Mouse (Mus musculus): ENCODE results near the gene Pip4k2c. TPM values are rescaled to one million over a fixed set of nuclear protein-coding genes. Genes with fewer than 3 reads are reported as not detected.
"Not testable (repeated sequence)": the region's sequence is repeated elsewhere in the genome, so short reads cannot be mapped to it uniquely, and the experiment has no call there.

Pip4k2c gene
- total RNA-seq, 4 experiments from 2014 or later = 7.6 to 8.8 (median 8.4) TPM

DNA sequence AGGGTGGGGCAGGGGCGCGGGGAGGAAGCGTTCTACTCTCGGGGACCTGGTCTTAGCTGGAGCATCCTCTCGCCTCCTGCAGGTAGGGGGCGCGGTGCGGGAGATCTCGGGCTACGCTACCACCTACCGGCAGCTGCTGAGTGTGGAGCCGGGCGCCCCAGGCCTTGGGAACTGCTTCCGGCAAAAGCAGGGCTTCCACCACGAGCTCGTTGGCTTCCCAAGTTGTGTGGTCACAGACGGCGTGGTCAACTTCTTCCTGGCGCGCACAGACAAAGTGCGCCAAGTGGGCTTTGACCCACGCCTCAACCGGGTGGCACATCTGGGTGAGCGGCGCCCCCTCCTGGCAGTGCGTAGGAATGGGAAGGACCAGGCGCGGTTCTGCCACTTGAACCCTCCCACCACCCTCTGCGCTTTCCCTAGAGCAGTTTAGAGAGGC lies 40.5 kb downstream of the Pip4k2c start:
- DNase-seq (ENCODE audit: low spot score in 2 of 2) = no peak

GRCm38 (mm10) chr10:127170002-127170401 lies 41.4 kb downstream of the Pip4k2c start:
- DNase-seq (ENCODE audit: low spot score in 2 of 2) = no peak

- DNase-seq (ENCODE audit: low spot score in 2 of 2) = no peak
Observed at GRCm38 (mm10) chr10:127167614-127168192, 43.7 kb downstream of the Pip4k2c start.

- no peak for DNase-seq (ENCODE audit: low spot score in 2 of 2)
Observed at GRCm38 (mm10) chr10:127166771-127167613, 44.4 kb downstream of the Pip4k2c start.

DNA sequence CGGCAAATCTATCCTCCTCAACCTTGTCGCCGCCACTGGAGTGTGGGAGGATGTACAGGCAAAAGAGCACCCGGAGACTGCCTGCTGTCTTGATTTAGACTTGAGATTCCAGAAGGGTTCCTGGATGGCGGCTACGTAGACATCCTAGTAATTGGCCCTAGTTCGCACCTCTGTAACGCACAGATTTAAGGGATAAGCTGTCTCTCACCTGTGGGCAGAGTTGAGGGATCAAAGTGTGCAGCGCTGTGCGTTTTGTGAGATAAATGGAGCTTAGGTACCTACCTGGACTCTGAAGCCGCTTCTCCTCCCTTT lies 45.0 kb downstream of the Pip4k2c start:
- DNase-seq (ENCODE audit: low spot score in 2 of 2) = no peak

- no peak for DNase-seq (ENCODE audit: low spot score in 2 of 2)
Observed at GRCm38 (mm10) chr10:127165654-127166403, 45.6 kb downstream of the Pip4k2c start.

DNA sequence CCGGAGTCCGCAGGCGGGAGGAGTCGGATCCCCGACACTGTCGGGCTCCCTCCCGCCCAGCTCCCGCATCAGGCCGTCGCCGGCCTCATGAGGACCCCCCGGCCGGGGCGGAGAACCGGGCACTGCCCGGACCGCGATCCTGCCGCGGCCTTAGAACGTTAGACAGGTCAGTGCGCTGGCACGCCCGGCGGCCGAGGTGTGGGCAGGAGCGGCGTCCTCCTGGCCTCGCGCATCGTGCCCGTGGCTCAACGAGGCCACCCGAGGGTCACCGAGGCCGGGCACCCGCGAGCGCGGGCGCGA lies 46.1 kb downstream of the Pip4k2c start:
- no peak for DNase-seq (ENCODE audit: low spot score in 2 of 2)

DNA sequence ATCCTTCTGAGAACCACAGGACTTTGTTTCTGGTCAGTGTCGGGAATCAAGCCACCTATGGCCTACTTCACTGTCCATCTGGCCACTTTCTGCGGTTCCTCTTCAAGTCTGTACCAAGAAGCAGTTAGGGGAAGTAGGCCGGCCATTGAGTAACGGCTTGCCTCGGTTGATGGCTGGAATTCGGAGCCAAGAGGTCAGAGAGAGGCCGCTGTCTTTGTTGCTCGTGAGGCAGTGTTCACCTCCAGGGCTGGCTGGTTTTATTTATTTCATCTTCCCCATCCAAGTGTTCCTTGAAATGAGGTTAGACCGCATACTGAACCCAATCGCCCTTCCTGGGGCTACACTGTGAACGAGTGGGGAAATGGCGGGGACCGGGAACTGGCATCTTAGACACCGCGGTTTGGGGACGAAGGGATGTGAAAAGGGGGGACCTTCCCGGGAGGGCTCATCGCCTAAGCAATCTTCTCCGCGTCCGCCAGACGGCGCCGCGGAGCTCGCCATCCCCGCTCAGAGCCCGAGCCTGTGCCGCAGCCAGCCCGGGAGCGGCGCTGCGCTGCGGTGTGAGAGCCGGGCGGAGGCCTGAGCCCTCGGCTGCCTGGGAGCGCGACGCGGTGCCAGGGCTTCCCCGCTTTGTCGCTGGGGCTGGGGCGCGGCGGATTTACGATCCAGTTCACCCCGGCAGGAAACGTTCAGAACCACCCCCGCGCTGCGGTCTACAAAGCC lies 46.6 kb downstream of the Pip4k2c start, which contains the start of gene B4galnt1:
B4galnt1 (plus strand) TSS at position 595 of the 723 bp plus-strand sequence.
- DNase-seq (ENCODE audit: low spot score in 2 of 2) = peak in 1 of 2 experiments; percentile 40

DNA sequence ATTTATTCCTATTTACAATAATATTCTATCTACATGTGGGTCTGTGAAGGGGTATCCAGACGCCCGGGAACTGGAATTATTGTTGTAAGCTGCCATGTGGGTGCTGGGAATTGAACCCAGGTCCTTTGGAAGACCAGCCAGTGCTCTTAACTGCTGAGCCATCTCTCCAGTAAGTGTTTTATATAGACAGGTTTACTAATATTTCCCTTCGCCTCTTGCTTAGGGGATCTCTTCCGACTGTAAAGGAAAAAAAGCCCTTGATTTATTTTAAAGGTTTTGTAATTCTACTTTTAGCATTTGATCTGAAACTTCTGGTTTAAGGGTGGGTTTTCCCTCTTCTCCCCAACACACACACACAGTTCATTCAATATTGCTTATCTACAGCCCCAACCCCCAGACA lies 47.2 kb downstream of the Pip4k2c start:
- no peak for DNase-seq (ENCODE audit: low spot score in 2 of 2)

GRCm38 (mm10) chr10:127162771-127163261 lies 48.6 kb downstream of the Pip4k2c start:
- not testable (repeated sequence) for DNase-seq (ENCODE audit: low spot score in 2 of 2)

- DNase-seq (ENCODE audit: low spot score in 2 of 2) = no peak
Observed at GRCm38 (mm10) chr10:127160728-127161127, 50.7 kb downstream of the Pip4k2c start.

- DNase-seq (ENCODE audit: low spot score in 2 of 2) = no peak
Observed at GRCm38 (mm10) chr10:127160081-127160480, 51.3 kb downstream of the Pip4k2c start.

DNA sequence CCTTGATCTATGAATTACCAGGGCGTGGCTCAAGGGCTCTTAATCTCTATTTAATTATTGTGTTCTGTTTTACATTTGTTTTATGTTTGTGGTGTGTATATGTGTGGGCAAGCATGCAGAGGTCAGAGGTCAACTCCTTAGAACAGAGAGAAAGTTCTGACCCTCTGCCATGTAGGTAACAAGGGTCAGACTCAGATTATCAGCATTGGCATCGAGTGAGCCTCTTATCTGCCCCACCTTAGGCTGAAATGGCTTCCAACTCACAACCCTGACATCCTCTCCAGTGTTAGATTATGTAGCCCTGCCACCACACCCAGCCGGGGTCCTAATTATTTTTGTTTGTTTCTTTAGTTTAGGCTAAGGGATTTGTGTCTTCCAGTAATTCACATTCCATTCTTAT lies 52.9 kb downstream of the Pip4k2c start:
- no peak for DNase-seq (ENCODE audit: low spot score in 2 of 2)

DNA sequence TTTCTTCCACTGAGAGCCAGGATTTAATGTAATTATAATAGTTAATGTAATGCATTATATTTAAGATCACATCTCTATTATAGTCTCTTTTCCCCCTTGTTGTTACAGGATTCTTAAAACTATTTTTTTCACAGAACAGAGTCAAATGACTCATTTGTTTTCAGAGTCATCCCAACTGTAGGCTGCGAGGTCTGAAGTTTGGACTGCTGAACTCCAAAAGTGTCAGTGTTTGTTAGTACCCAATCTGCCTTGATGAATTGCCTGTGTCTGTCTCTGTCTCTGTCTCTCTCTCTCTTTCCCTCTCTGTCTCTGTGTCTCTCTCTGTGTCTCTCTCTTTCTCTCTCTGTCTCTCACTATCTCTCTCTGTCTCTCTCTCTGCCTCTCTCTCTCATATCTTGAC lies 54.9 kb downstream of the Pip4k2c start:
- DNase-seq (ENCODE audit: low spot score in 2 of 2) = no peak

GRCm38 (mm10) chr10:127156089-127156488 lies 55.3 kb downstream of the Pip4k2c start:
- no peak for DNase-seq (ENCODE audit: low spot score in 2 of 2)

GRCm38 (mm10) chr10:127154652-127155051 lies 56.7 kb downstream of the Pip4k2c start:
- DNase-seq (ENCODE audit: low spot score in 2 of 2) = no peak

GRCm38 (mm10) chr10:127154241-127154640 lies 57.1 kb downstream of the Pip4k2c start:
- no peak for DNase-seq (ENCODE audit: low spot score in 2 of 2)

GRCm38 (mm10) chr10:127153323-127153722 lies 58.1 kb downstream of the Pip4k2c start:
- no peak for DNase-seq (ENCODE audit: low spot score in 2 of 2)

DNA sequence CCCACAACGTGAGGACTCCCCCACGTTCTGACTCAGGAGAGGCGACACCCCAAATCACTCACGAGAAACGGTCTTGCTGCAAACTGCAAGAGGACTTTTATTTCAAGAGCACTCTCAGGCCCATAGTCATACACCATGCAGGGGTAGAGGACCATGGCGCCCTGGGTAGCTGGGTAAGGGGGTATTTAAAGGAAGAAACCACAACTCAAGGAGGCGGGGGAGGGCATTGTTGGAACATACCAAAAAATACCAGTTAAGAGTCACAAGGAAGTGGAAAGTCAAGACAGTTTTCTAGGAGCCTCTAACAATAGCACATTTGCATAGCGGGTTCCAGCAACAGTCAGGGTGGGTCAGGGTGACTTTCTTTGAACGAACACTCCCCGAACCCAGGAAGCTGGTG lies 58.8 kb downstream of the Pip4k2c start:
- not testable (repeated sequence) for DNase-seq (ENCODE audit: low spot score in 2 of 2)

GRCm38 (mm10) chr10:127151233-127151632 lies 60.2 kb downstream of the Pip4k2c start:
- not testable (repeated sequence) for DNase-seq (ENCODE audit: low spot score in 2 of 2)

DNA sequence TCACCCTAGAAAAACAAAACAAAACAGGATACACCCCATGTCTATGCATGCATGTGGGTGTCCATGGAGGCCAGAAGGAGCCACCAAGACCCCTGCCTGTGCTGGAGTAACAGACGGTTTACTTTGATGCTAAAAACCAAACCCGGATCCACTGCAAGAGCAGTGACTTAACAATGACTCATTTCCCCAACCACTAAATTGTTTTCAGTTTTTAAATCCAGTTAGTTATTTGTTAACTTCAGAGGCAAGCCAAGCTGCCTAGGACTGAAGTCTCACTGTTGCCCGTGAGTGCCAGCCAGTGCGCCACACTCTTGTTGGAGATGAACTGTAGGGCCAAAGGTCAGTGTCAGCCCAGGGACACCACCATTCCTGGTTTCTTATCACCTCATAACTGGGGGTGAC lies 60.9 kb downstream of the Pip4k2c start:
- no peak for DNase-seq (ENCODE audit: low spot score in 2 of 2)

GRCm38 (mm10) chr10:127147135-127147534 lies 64.2 kb downstream of the Pip4k2c start:
- DNase-seq (ENCODE audit: low spot score in 2 of 2) = no peak
